Mouse (Mus musculus) testis, adult 2 months (tissue): ENCODE measurements around the gene Alox12b.

ENCODE experiments used
- CTCF ChIP-seq: fragments of 200-500 bp; IDR thresholded peaks from 2 replicates; pipeline ENCODE4 v1.5.1; 2012; ENCODE audit warnings: low read depth, mild to moderate bottlenecking, inconsistent platforms, low read length, moderate library complexity; ENCODE audit not compliant: control insufficient read depth, insufficient read depth, insufficient replicate concordance
- POLR2A ChIP-seq: fragments of 200-500 bp; IDR thresholded peaks from 2 replicates; pipeline ENCODE4 v1.6.1; 2012; ENCODE audit warnings: low read depth, mild to moderate bottlenecking, inconsistent platforms, low read length, moderate library complexity; ENCODE audit not compliant: control insufficient read depth

GRCm38 (mm10) chr11:69111051-69111810, 45.6 kb upstream of the Alox12b start:
- TF ChIP-seq CTCF (no peak), POLR2A (no peak)
